Mouse (Mus musculus): ENCODE results near the gene Adam15. TPM values are rescaled to one million over a fixed set of nuclear protein-coding genes. Genes with fewer than 3 reads are reported as not detected.

The Adam15 gene
- polyA plus RNA-seq, 1 experiment: 0.50 TPM

DNA sequence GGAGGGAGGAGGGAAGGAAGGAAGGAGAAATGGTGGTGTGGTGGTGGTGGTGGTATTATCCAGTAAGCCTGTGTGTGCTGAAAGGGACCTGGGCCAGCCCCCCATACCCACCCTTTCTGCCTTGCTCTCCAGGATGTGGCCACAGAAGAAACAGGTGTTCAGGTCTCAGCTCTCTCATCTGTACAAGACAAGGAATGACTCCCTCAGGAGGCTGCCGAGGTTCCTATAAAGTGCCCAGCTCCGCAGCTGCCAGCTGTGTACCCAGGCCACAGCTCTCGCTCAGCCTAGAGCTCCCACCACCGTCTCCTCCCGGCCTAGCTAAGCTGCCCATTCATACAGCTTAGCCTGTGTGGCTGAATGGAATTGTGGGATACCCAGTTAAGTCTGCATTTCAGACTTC, 57.5 kb downstream of the Adam15 start:
- H3K4me3 ChIP-seq (replicated peaks): no peak overlapping the region
- H3K4me1 ChIP-seq (ENCODE audit: control insufficient read depth): no peaks in the 10 kb centered on the region
- no peaks in the 10 kb centered on the region for H3K36me3 ChIP-seq (ENCODE audit: control insufficient read depth)
- TF ChIP-seq TAL1 (IDR thresholded peaks at IDR 0.05; ENCODE audit: low read length) (no peak), GATA1 (IDR thresholded peaks at IDR 0.05; ENCODE audit: low read length) (no peak)
- peaks cover 10% of the 10 kb centered on the region for H3K27me3 ChIP-seq (ENCODE audit: control insufficient read depth)
- H3K9me3 ChIP-seq (ENCODE audit: control insufficient read depth, low read length): no peaks in the 10 kb centered on the region

DNA sequence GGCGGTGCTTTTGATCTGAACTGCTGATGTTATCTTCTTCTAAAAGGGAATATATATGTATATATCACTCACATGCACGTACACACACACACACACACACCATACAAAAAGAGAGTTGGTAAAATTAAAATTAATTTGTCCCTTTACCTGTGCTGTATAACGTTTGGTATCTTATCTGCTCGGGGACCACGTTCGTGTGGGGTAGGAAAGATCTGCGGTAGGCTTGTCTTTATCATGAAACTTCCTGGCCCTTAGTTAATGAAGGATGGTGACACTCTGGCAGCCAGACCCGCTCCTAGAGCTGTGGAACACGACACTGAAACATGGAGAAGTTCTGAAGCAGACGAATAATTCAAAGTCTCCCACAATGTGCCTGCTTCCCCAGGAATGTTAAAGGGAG, 57.9 kb downstream of the Adam15 start:
- peaks cover 10% of the 10 kb centered on the region for H3K27me3 ChIP-seq (ENCODE audit: control insufficient read depth)
- TF ChIP-seq TAL1 (IDR thresholded peaks at IDR 0.05; ENCODE audit: low read length): no peak
- no peak for TF ChIP-seq GATA1 (IDR thresholded peaks at IDR 0.05; ENCODE audit: low read length)
- H3K4me3 ChIP-seq (replicated peaks): no peak overlapping the region

More for the DNA sequence above, 57.9 kb downstream of the Adam15 start:
- H3K36me3 ChIP-seq (ENCODE audit: control insufficient read depth): no peaks in the 10 kb centered on the region
- no peaks in the 10 kb centered on the region for H3K9me3 ChIP-seq (ENCODE audit: control insufficient read depth, low read length)
- H3K4me1 ChIP-seq (ENCODE audit: control insufficient read depth): no peaks in the 10 kb centered on the region

Other genes with a start within 250 kb of the Adam15 start
- 0.09 TPM in 1 of 2 replicates, not detected in the other for gene Gm43738, start 248.9 kb downstream of the Adam15 start, polyA plus RNA-seq (2012)
- 1.1 and 1.3 TPM in 2 replicates for gene Fdps, start 248.0 kb downstream of the Adam15 start, polyA plus RNA-seq (2012)
- gene Pklr, start 213.9 kb downstream of the Adam15 start, polyA plus RNA-seq (2012): 50.9 and 55.5 TPM in 2 replicates
- 0.02 TPM in 2 replicates for gene Hcn3, start 189.8 kb downstream of the Adam15 start, polyA plus RNA-seq (2012)
- gene Clk2, start 185.2 kb downstream of the Adam15 start, polyA plus RNA-seq (2012): 2.4 and 3.0 TPM in 2 replicates
- gene Scamp3, start 172.5 kb downstream of the Adam15 start, polyA plus RNA-seq (2012): 18.8 and 19.5 TPM in 2 replicates
- gene Fam189b, start 166.9 kb downstream of the Adam15 start, polyA plus RNA-seq (2012): 0.60 and 0.84 TPM in 2 replicates
- 0.40 and 0.57 TPM in 2 replicates for gene Gba, start 147.1 kb downstream of the Adam15 start, polyA plus RNA-seq (2012)
- gene Thbs3, start 134.8 kb downstream of the Adam15 start, polyA plus RNA-seq (2012): 0.03 and 0.04 TPM in 2 replicates
- gene Mtx1, start 122.9 kb downstream of the Adam15 start, polyA plus RNA-seq (2012): 29.8 and 31.7 TPM in 2 replicates
- gene Muc1, start 120.9 kb downstream of the Adam15 start, polyA plus RNA-seq (2012): not detected in 2 replicates
- gene Krtcap2, start 104.0 kb downstream of the Adam15 start, polyA plus RNA-seq (2012): 4.0 and 4.8 TPM in 2 replicates
- 0.02 TPM in 1 of 2 replicates, not detected in the other for gene Trim46, start 103.7 kb downstream of the Adam15 start, polyA plus RNA-seq (2012)
- gene Dpm3, start 90.6 kb downstream of the Adam15 start, polyA plus RNA-seq (2012): 25.2 and 26.1 TPM in 2 replicates
- gene Slc50a1, start 79.4 kb downstream of the Adam15 start, polyA plus RNA-seq (2012): 0.07 and 0.18 TPM in 2 replicates
- gene Efna1, start 68.9 kb downstream of the Adam15 start, polyA plus RNA-seq (2012): 0.03 and 0.04 TPM in 2 replicates
- not detected in 2 replicates for gene Efna3, start 27.0 kb downstream of the Adam15 start, polyA plus RNA-seq (2012)
- not detected in 2 replicates for gene Efna4, start 12.0 kb downstream of the Adam15 start, polyA plus RNA-seq (2012)
- not detected in 2 replicates for gene Dcst2, start 12.0 kb upstream of the Adam15 start, polyA plus RNA-seq (2012)
- 0.10 TPM in 1 of 2 replicates, not detected in the other for gene Dcst1, start 15.3 kb upstream of the Adam15 start, polyA plus RNA-seq (2012)
- 0.38 and 0.46 TPM in 2 replicates for gene Zbtb7b, start 44.8 kb upstream of the Adam15 start, polyA plus RNA-seq (2012)
- gene Lenep, start 52.8 kb upstream of the Adam15 start, polyA plus RNA-seq (2012): 0.04 TPM in 1 of 2 replicates, not detected in the other
- 1.3 and 1.6 TPM in 2 replicates for gene Flad1, start 61.9 kb upstream of the Adam15 start, polyA plus RNA-seq (2012)
- 6.9 and 7.4 TPM in 2 replicates for gene Cks1b, start 68.4 kb upstream of the Adam15 start, polyA plus RNA-seq (2012)
- 11.4 and 12.7 TPM in 2 replicates for gene Shc1, start 68.4 kb upstream of the Adam15 start, polyA plus RNA-seq (2012)
- 5.9 TPM in 2 replicates for gene Pygo2, start 80.2 kb upstream of the Adam15 start, polyA plus RNA-seq (2012)
- gene Pbxip1, start 86.7 kb upstream of the Adam15 start, polyA plus RNA-seq (2012): 0.13 and 0.21 TPM in 2 replicates
- gene Pmvk, start 104.5 kb upstream of the Adam15 start, polyA plus RNA-seq (2012): 1.3 and 1.4 TPM in 2 replicates
- gene Kcnn3, start 170.2 kb upstream of the Adam15 start, polyA plus RNA-seq (2012): 0.02 TPM in 1 of 2 replicates, not detected in the other